Mouse (Mus musculus): ENCODE results near the gene Ckap4. TPM values are rescaled to one million over a fixed set of nuclear protein-coding genes. Genes with fewer than 3 reads are reported as not detected.

The Ckap4 gene
- total RNA-seq (2021), result 10 to 100 TPM; 47.1 to 59.6 TPM
- long read RNA-seq, experiment 1, transcript Ckap4-201 (2 exons, 3,089 nt), result major isoform, 39 of 46 reads
- long read RNA-seq, experiment 1, partial matches to known transcripts, result 0 of 46 reads
- long read RNA-seq, experiment 1, other reads (novel, unspliced or antisense), result 7 of 46 reads
- long read RNA-seq, experiment 2, transcript Ckap4-201 (2 exons, 3,089 nt), result major isoform, 25 of 30 reads
- long read RNA-seq, experiment 2, partial matches to known transcripts, result 0 of 30 reads
- long read RNA-seq, experiment 2, other reads (novel, unspliced or antisense), result 5 of 30 reads

- DNase-seq, result peak; percentile 79 to 89
Observed at GRCm38 (mm10) chr10:84533912-84534671, at the start of gene Ckap4. TSS of gene Ckap4 (minus strand) at chr10:84534062.

GRCm38 (mm10) chr10:84582236-84582635 lies 48.4 kb upstream of the Ckap4 start:
- DNase-seq, result no peak

DNA sequence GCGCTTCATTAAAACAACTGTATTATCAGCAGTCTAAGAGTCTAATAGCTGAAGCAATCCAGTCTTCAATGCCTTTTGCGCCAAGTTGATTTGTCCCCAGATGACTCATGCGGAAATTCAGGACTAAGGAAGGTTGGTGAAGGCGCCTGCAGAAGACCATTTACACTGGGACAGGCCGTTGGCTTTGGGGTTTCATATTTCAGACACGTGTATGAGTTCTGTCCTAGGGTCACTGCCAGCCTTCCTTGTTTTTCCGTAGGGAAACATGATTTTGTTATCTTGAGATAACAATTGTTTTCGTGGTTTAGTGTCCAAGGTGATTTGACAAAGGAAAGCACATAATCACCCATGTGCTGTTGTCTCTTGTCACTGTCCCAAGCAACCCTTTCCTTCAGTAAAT lies 47.3 kb upstream of the Ckap4 start:
- DNase-seq, result peak; percentile 21 to 28

DNA sequence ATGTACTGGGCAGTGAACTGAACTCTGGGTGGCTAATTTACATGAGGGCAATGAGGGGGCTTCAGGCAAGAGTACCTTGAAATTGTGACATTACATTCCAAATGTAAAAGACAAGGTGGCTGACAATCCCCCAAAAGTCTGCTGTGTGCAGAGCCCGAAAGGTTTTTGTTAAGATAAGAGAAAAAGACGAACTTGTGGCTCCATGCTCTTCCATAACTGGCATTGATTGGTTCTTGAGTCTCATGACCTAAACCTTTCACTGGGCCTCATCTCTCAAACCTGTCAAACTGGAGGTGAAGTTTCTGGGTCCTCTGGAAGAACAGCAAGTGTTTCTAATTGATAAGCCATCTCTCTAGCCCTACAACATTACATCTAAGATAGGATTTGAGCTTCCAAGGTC lies 45.7 kb upstream of the Ckap4 start:
- no peak for DNase-seq

DNA sequence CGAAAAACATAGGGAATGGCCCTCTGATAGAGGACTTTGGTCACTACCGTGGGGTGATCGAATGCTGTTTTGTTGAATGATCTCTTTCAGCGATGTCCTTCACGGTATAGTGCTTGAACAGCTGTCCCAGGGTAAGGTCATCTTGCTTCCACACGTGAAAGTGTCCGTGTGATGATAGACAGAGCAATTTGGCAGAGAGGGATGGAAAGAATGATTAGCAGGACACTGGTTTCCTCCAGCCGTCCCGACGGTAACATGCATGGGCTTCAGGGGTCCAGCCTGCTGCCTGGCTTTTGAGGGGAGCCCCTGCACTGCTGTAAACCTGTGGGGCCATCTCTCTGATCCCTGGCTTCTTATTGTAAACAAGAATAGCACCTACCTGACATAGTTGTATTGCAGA lies 44.9 kb upstream of the Ckap4 start:
- no peak for DNase-seq

GRCm38 (mm10) chr10:84577071-84577727 lies 43.3 kb upstream of the Ckap4 start:
- DNase-seq, result peak; percentile 82 to 89

DNA sequence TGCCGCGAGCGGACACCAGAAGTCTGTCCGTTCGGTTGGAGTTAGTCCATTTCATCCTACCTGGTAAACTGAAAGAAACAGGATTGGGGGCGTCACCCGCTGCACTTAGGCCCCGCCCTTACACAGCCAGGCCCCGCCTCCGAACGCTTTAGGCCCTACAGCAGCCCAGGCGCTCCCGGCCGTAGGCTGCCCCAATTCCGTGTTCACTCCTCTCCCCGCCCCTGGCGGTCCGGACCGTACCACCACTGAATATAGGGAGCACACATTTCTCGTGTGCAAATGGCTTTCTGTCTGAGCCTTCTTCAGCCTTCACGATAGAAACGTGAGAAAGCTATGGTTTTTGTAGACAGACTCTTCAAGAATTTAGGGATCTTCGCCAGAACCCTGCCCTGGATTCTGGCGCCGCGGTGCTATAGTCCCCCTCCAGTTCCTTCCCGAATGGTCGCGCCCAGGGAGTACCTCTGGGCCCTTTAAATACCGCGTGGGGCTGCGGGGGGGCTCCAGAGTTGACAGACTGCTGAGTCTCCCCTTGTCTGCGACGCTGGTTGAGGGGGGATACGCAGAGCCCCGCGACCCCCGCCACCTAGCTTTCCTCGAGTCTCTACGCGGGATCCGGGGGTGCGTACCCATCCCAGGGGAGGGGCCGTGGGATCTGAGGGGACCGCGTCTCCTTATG lies 42.7 kb upstream of the Ckap4 start, which contains the start of gene Tcp11l2:
TSS of gene Tcp11l2 (plus strand) at position 232 of the 676 bp plus-strand sequence.
- peak; percentile 94 to 96 for DNase-seq

GRCm38 (mm10) chr10:84576029-84576394 lies 42.1 kb upstream of the Ckap4 start:
- no peak for DNase-seq

DNA sequence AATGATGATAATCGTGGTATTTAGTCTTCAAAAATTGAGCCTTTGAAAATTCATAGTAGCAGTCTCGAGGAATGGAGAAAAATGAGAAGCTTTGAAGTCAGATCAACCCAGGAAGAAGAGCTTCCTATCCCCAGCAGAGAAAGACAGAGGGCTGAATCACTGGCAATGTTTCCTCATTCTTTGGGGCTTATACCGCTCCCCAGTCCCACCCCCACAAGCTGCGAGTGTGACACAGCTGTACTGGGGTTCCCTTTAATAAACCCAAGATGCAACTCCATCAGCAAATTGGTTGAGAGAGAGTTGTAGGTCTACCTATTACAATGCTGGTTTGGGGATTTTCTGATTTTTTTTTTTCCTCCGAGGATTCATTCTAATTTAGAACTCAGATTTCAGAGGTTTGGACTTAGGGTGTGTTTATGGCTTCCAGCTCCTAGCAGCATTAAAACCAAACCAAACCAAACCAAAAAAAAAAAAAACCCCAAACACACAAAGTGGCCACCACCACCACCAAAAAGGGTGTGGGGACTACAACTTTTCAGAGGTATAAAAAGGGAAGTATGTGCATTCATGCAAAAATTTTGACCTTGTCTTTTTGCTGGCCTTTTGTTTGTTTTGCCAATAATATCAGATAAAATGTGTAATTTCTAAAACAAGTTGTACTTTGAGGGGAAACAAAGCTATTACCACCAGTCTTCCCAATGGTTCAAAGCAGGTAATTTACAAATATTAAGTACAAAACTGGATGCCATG lies 40.0 kb upstream of the Ckap4 start:
- no peak for DNase-seq

DNA sequence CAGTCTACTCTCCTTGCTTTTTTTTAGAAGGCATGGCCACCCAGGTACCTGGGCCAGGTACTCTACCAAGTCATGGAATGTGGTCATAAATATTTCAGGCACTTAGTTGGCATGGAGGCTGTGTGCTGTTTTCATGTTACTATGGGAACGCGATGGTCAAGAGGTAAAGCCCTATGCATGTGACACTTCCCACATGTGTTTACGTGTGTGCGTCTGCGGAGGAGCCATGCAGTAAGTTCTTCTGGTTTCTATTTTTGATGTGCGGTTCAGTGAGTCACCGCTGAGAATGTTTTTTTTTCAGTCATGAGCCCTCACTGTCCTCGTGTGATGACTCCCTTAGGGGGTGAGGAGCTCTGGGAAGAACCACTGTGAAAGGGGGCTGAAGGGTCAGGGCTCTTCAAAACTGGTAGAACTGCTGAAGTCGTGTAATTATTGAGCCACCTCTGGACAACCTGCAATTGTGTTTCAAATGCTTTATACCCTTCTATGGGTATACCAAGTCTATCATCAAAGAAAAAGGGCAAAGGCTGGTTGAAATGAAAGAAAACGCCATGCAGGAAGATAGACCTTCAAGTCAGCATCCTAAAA lies 37.3 kb upstream of the Ckap4 start:
- peak in 1 of 2 experiments; percentile 15 for DNase-seq

DNA sequence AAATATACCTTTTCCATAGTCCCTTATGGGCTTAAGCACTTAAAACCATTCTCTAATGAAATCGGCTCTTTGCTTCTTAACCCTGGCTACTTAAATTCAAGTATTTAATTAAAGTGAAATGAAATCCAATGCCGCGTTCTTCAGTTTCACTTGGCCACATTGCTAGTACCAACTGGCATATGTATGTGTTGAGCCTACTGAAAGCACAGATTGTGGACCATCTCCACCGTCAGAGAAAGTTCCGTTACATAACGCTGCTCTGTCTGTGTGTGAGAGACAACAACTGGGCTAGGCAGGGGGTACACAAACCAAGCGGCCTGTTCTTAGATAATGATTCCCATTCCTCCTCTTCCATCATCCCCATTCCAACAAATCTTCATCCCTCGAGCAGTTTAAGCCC lies 30.6 kb upstream of the Ckap4 start:
- no peak for DNase-seq

- peak in 1 of 2 experiments; percentile 25 for DNase-seq
Observed at GRCm38 (mm10) chr10:84562567-84563554, 29.0 kb upstream of the Ckap4 start.

GRCm38 (mm10) chr10:84562121-84562520 lies 28.3 kb upstream of the Ckap4 start:
- DNase-seq, result no peak

DNA sequence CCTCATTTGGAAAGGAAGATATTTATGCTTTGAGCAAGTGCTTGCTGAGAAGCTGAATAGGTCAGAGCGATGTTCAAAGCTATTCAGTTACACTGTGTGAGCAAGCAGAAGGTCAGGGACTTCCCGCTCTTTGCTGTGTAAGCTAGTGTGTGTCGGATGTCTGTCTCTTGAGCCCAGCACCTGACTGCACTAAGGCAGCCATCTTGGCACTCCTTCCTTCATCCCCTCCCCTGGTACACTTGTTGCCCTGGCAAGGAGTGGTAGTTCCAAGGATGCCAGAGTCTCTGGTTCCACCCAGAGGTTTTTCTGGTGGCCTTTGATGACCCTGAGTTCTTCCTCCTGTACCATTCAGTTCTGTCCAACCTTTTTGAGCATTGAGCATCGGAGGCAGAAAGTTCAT lies 26.1 kb upstream of the Ckap4 start:
- no peak for DNase-seq

GRCm38 (mm10) chr10:84558511-84558910 lies 24.6 kb upstream of the Ckap4 start:
- DNase-seq, result no peak

DNA sequence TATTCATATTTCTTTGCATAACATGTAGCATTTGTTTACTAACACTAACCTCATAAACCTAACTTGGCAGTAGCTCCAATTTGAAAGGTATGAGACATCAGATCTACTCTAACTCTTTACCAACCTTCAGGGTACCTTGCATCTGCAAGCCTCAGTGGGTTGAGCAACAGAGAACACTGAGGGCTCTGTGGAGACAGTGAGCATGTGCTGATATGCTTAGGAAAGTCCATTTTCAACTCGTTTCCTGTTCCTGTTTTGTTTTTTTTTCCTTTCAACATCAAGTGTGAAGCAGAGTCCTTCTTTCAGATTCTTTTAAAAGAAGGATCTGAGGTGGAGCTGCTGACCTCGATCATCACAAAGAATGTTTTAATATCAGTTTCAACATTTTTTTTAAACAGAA lies 22.3 kb upstream of the Ckap4 start:
- DNase-seq, result no peak

- no peak for DNase-seq
Observed at GRCm38 (mm10) chr10:84554291-84555009, 20.6 kb upstream of the Ckap4 start.

DNA sequence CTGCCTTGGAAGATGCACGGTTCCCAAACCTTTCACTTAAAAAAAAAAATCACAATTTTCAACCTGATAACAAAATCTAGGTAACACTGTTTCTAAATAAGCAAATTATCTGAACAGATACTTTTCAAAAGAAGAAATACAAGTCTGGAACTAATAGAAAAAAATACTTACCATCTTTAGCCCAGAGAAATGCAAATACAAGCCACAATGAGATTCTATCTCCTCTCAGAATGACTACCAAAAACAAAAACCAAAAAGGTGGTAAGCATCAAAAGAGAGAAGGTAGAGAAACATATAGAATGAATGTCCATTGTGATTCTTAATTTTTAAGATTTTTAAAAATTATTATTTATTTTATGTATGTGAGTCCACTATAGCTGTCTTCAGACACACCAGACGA lies 18.6 kb upstream of the Ckap4 start:
- no peak for DNase-seq

DNA sequence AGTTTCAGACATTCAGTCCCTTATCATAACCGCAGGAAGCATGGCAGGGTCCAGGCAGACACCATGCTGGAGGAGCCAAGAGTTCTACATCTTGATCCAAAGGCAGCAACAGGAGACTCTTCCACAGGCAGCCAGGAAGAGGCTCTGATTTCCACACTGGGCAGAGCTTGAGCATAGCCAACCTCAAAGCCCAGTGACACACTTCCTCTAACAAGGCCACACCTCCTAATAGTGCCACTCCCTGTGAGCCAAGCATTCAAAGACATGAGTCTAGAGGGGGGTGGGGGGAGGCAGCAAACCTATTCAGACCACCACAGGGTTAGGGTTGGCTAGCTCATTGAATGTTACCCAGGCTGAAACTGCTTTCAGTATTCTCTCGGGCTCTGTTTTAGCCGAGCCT lies 18.0 kb upstream of the Ckap4 start:
- DNase-seq, result no peak
